Mouse (Mus musculus): ENCODE measurements around the gene Fyn. TPM values are rescaled to one million over a fixed set of nuclear protein-coding genes. Genes with fewer than 3 reads are reported as not detected.
A peak's percentile ranks its signal among the peaks of the same experiment; 100 is the strongest.

The Fyn gene
- polyA plus RNA-seq, 1 experiment from 2014 or later, result 71.0 TPM

GRCm38 (mm10) chr10:39455857-39456620, 87.4 kb downstream of the Fyn start:
- Histone ChIP-seq H3K36me3 (0 out of 2 replicates have a peak, but pooled peaks cover 3% of the 10 kb centered on the region), H3K9ac (no peak overlapping the region), H3K4me3 (no peak overlapping the region), H3K27me3 (no peaks in the 10 kb centered on the region), H3K27ac (no peak overlapping the region), H3K4me1 (replicated peaks) (peaks cover 88% of the 10 kb centered on the region), H3K4me2 (no peak overlapping the region), H3K9me3 (no peaks in the 10 kb centered on the region)
- WGBS, result 88% methylated on average over 15 of the region's 15 CpGs
- ATAC-seq (ENCODE audit: low FRiP score), result no peak

DNA sequence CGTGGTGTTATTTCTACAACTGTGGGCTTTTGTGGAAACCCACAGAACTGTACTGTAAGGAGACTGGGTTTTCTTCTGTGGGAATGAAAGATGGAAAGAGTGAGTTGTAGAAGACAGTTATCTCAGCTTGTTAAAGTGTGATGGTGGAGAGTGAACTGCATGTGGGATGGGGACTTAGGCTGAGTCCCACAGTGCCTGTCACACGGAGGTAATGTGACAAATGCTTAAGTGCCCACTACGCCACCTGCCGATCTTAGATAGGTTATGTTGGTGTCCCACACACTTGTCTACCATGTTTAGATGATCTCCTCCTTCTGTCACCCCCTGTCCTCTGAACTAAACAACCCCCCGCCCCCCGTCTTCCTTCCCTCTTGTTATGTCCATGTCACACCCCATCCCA, 88.1 kb downstream of the Fyn start:
- ATAC-seq (ENCODE audit: low FRiP score), result no peak
- no peak overlapping the region for H3K27ac ChIP-seq
- H3K36me3 ChIP-seq, result 0 out of 2 replicates have a peak, but pooled peaks cover 3% of the 10 kb centered on the region
- H3K9me3 ChIP-seq, result no peaks in the 10 kb centered on the region
- H3K27me3 ChIP-seq, result no peaks in the 10 kb centered on the region
- H3K9ac ChIP-seq, result no peak overlapping the region
- 93% methylated on average over 6 of the region's 6 CpGs for WGBS
- H3K4me3 ChIP-seq, result no peak overlapping the region
- no peak overlapping the region for H3K4me2 ChIP-seq
- peaks cover 88% of the 10 kb centered on the region for H3K4me1 ChIP-seq (replicated peaks)

DNA sequence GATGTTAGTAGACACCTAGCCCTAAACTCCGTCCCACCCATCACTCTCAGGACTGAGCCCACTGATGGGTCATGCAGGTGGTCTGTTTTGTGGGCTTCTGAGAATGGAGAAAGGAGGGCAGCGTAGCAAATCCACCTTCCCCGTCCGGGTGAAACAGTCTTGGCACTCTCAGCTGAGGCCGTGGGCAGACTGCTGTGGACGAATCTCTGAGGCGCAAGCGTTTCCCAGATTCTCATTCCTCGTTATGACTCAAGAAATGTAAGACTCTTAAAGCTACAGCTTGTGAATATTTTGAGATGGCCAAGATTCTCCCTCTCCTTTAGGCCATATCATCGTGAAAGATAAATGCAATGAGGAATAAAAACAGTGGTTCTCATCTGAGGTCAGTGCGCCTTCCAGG, 88.6 kb downstream of the Fyn start:
- H3K4me3 ChIP-seq, result no peak overlapping the region
- no peaks in the 10 kb centered on the region for H3K27me3 ChIP-seq
- no peak overlapping the region for H3K4me2 ChIP-seq
- H3K36me3 ChIP-seq, result 0 out of 2 replicates have a peak, but pooled peaks cover 3% of the 10 kb centered on the region
- 87% methylated on average over 11 of the region's 11 CpGs for WGBS
- H3K9me3 ChIP-seq, result no peaks in the 10 kb centered on the region
- 0 out of 2 replicates have a peak overlapping the region, but pooled peaks have one; percentile 85 for H3K27ac ChIP-seq
- ATAC-seq (ENCODE audit: low FRiP score), result no peak
- no peak overlapping the region for H3K9ac ChIP-seq
- H3K4me1 ChIP-seq (replicated peaks), result peaks cover 88% of the 10 kb centered on the region

DNA sequence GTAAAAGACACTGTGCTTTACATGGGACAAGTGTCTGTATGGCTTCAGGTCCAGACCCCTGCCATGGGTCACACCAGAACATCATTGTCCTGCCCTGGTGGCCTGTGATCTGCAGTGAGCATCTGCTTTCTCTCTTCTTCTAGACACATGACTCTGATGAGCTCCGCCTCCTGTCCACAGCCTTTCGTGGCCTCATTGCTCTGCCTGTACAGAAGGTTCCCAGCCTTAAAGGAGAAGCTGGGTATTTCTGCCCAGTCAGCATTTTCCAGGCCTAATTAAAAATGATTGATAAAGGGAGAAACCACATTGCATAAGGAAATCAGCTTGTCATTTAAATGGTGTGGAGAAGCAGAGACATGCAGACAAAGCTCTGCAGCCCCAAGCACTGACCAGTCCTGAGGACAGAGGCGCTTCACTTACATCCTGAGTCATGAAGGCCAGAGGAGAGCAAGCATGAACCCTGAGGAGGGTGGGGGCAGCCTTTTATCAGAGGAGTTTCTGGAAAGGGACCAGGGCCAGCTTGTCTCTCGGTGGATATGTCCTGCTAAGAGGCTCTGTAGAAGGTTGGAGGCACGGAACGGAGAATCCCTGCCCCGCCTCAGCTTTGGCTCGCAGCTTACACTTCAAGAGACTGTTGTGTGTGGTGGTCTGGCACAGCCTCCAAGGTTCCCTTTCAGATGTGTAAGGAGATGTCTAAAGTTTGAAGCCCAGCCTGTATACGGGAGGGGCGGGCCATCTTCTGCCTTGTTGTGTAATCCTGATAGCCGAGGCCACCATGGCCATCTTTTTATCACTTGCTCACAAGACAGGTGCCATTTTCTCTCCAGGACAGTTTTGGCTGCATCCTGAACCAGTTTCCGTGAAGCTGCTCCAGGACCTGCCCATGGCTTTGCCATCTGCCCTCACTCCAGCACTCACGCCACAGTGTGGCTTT, 90.4 kb downstream of the Fyn start:
- Histone ChIP-seq H3K4me2 (no peak overlapping the region), H3K4me3 (no peak overlapping the region), H3K9ac (0 out of 2 replicates have a peak overlapping the region, but pooled peaks have one; percentile 43), H3K9me3 (no peaks in the 10 kb centered on the region), H3K27ac (peak overlapping the region; percentile 85), H3K27me3 (no peaks in the 10 kb centered on the region), H3K36me3 (0 out of 2 replicates have a peak, but pooled peaks cover 3% of the 10 kb centered on the region), H3K4me1 (replicated peaks) (peaks cover 85% of the 10 kb centered on the region)
- peak; percentile 50; the same call in 1 of the 2 replicates for ATAC-seq (ENCODE audit: low FRiP score)
- WGBS, result 64% methylated on average over 13 of the region's 13 CpGs

DNA sequence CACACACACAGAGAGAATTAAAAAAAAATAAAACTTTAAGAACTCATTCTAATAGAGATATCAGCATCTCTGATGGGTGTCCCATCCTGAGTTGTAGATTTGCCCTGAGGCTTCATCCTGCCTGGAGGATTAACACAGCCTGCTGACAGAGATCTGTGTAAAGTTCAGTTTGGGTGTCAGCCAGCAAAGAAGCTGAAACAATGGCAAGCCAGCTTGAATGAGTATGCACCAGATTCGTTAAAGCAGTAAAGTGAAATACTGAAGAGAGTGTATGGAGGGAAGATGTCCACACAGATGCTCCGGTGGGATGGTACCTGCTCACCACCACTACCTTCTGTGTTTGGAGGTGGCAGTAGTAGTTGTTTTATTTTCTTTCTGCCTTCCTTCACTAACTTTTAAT, 92.0 kb downstream of the Fyn start:
- H3K9me3 ChIP-seq, result no peaks in the 10 kb centered on the region
- H3K27ac ChIP-seq, result no peak overlapping the region
- no peak for ATAC-seq (ENCODE audit: low FRiP score)
- H3K27me3 ChIP-seq, result no peaks in the 10 kb centered on the region
- no peak overlapping the region for H3K4me2 ChIP-seq
- peaks cover 80% of the 10 kb centered on the region for H3K4me1 ChIP-seq (replicated peaks)
- no peak overlapping the region for H3K4me3 ChIP-seq
- H3K36me3 ChIP-seq, result no peaks in the 10 kb centered on the region
- no peak overlapping the region for H3K9ac ChIP-seq
- 55% methylated on average over 2 of the region's 2 CpGs for WGBS

GRCm38 (mm10) chr10:39461909-39462308, 93.3 kb downstream of the Fyn start:
- Histone ChIP-seq H3K36me3 (no peaks in the 10 kb centered on the region), H3K9ac (no peak overlapping the region), H3K4me2 (no peak overlapping the region), H3K27me3 (no peaks in the 10 kb centered on the region), H3K27ac (peak overlapping the region; percentile 62), H3K9me3 (no peaks in the 10 kb centered on the region), H3K4me3 (no peak overlapping the region), H3K4me1 (replicated peaks) (peaks cover 76% of the 10 kb centered on the region)
- ATAC-seq (ENCODE audit: low FRiP score), result no peak
- WGBS, result 28% methylated on average over 5 of the region's 5 CpGs

DNA sequence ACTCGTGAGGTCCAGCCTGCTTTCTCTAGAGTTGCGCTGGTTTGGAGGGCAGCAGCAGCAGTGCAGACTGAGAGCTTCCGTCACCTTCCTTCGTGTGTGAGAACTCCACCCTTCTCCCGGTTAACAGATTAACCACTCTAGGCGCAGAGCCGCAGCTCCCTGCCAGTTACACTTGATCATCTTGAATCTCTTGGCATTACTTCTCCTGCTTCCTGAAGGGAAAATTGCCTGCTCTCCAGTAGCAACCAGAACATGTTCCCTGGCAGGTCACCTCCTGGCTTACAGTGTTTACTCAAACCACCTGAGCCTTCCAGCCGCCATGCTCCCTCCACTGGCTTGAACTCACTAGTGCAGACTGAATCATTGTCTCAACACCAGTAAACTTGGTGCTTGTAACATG, 94.1 kb downstream of the Fyn start:
- ATAC-seq (ENCODE audit: low FRiP score), result no peak
- H3K4me1 ChIP-seq (replicated peaks), result peaks cover 74% of the 10 kb centered on the region
- H3K9me3 ChIP-seq, result no peaks in the 10 kb centered on the region
- 70% methylated on average over 8 of the region's 8 CpGs for WGBS
- peak overlapping the region; percentile 51 for H3K9ac ChIP-seq
- H3K4me2 ChIP-seq, result no peak overlapping the region
- H3K36me3 ChIP-seq, result no peaks in the 10 kb centered on the region
- H3K27me3 ChIP-seq, result no peaks in the 10 kb centered on the region
- no peak overlapping the region for H3K4me3 ChIP-seq
- H3K27ac ChIP-seq, result peak overlapping the region; percentile 62

GRCm38 (mm10) chr10:39464383-39464782, 95.7 kb downstream of the Fyn start:
- Histone ChIP-seq H3K36me3 (no peaks in the 10 kb centered on the region), H3K27me3 (no peaks in the 10 kb centered on the region), H3K9ac (no peak overlapping the region), H3K27ac (no peak overlapping the region), H3K4me2 (no peak overlapping the region), H3K9me3 (no peaks in the 10 kb centered on the region), H3K4me1 (replicated peaks) (peaks cover 60% of the 10 kb centered on the region), H3K4me3 (no peak overlapping the region)
- no peak for ATAC-seq (ENCODE audit: low FRiP score)
- 94% methylated on average over 5 of the region's 5 CpGs for WGBS

DNA sequence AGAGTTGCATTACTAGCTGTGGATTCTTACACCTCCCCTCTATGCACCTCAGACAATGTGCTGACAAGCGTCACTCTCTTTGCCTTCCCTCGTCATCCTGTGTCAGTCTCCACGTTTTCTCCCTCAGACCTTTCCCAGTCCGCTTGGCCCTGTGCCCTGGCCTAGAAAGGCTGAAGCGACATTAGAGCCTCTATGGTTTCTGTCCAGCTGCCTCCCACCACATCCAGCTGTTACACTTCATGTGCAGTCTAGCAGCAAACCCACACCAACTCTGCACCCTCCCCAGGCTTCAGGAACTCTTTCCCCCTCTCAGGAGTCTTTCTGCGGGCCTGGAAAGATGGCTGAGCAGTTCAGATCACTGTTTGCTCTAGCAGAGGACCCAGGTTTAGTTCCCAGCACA, 98.7 kb downstream of the Fyn start:
- Histone ChIP-seq H3K36me3 (no peaks in the 10 kb centered on the region), H3K27me3 (no peaks in the 10 kb centered on the region), H3K27ac (no peak overlapping the region), H3K4me3 (no peak overlapping the region), H3K4me1 (replicated peaks) (peaks cover 57% of the 10 kb centered on the region), H3K9me3 (no peaks in the 10 kb centered on the region), H3K9ac (no peak overlapping the region), H3K4me2 (no peak overlapping the region)
- 76% methylated on average over 6 of the region's 6 CpGs for WGBS
- ATAC-seq (ENCODE audit: low FRiP score), result no peak

- Histone ChIP-seq H3K4me1 (replicated peaks) (peaks cover 55% of the 10 kb centered on the region), H3K4me3 (no peak overlapping the region), H3K9me3 (no peaks in the 10 kb centered on the region), H3K9ac (no peak overlapping the region), H3K27ac (no peak overlapping the region), H3K27me3 (no peaks in the 10 kb centered on the region), H3K4me2 (no peak overlapping the region), H3K36me3 (no peaks in the 10 kb centered on the region)
- ATAC-seq (ENCODE audit: low FRiP score), result no peak
- WGBS, result 95% methylated on average over 7 of the region's 7 CpGs
These were observed 99.2 kb downstream of the Fyn start for GRCm38 (mm10) chr10:39467821-39468220.

DNA sequence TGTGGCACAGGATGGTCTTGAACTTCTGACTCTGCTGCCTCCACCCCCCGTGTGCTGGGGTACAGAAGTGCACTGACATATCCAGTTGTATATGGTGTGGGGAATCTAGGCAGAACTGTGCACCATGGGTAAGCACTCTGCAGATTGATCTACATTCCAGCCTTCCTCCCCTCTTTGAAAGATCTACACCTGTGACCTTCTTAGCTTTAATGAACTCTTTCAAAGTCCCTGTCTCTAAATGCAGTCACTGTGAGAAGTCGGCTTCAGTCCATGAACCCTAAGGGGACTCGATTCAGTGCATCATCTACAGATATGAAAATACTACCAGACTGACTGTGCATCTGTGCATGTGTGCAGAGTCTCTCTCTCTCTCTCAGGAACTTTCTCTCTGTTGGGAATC, 99.9 kb downstream of the Fyn start:
- ATAC-seq (ENCODE audit: low FRiP score), result no peak
- no peak overlapping the region for H3K27ac ChIP-seq
- H3K4me3 ChIP-seq, result no peak overlapping the region
- H3K9ac ChIP-seq, result no peak overlapping the region
- H3K4me2 ChIP-seq, result no peak overlapping the region
- no peaks in the 10 kb centered on the region for H3K9me3 ChIP-seq
- WGBS, result 88% methylated on average over 3 of the region's 3 CpGs
- no peaks in the 10 kb centered on the region for H3K36me3 ChIP-seq
- H3K27me3 ChIP-seq, result no peaks in the 10 kb centered on the region
- peaks cover 57% of the 10 kb centered on the region for H3K4me1 ChIP-seq (replicated peaks)

- ATAC-seq (ENCODE audit: low FRiP score), result no peak
- Histone ChIP-seq H3K4me2 (no peak overlapping the region), H3K27me3 (no peaks in the 10 kb centered on the region), H3K9me3 (no peaks in the 10 kb centered on the region), H3K36me3 (no peaks in the 10 kb centered on the region), H3K4me1 (replicated peaks) (peaks cover 59% of the 10 kb centered on the region), H3K27ac (no peak overlapping the region), H3K4me3 (no peak overlapping the region), H3K9ac (no peak overlapping the region)
- 85% methylated on average over 7 of the region's 7 CpGs for WGBS
These were observed 100.7 kb downstream of the Fyn start for GRCm38 (mm10) chr10:39469341-39469740.
